Mouse (Mus musculus): Measurements from ENCODE around the gene Gbx1.

- TF ChIP-seq CTCF (IDR thresholded peaks at IDR 0.05; ENCODE audit: low read depth) (no peak), EP300 (IDR thresholded peaks at IDR 0.05; ENCODE audit: low read depth) (no peak)
Measured at GRCm38 (mm10) chr5:24492546-24493285, 34.3 kb downstream of the Gbx1 start.
